Mouse (Mus musculus) megakaryocyte, embryonic 14.5 days (primary cell): Measurements from ENCODE around the gene Fam81a.

Experiments
- FLI1 ChIP-seq: IDR thresholded peaks from 2 replicates; pipeline ENCODE4 v1.6.1; 2012; ENCODE audit warnings: low read length, inconsistent platforms, mixed read lengths
- GATA1 ChIP-seq: IDR thresholded peaks from 3 replicates; pipeline ENCODE4 v1.6.1; 2012; ENCODE audit warnings: mixed read lengths, low read length, inconsistent platforms, borderline replicate concordance

GRCm38 (mm10) chr9:70039597-70040385 is 102.6 kb downstream of the Fam81a start:
- TF ChIP-seq GATA1 (no peak), FLI1 (no peak)
